Mouse (Mus musculus): ENCODE measurements around the gene Tas2r115.
"Not testable (repeated sequence)": the region's sequence is repeated elsewhere in the genome, so short reads cannot be mapped to it uniquely, and the experiment has no call there.

The Tas2r115 gene
- long read RNA-seq, experiment 1 = 0 reads
- long read RNA-seq, experiment 2 = 0 reads

DNA sequence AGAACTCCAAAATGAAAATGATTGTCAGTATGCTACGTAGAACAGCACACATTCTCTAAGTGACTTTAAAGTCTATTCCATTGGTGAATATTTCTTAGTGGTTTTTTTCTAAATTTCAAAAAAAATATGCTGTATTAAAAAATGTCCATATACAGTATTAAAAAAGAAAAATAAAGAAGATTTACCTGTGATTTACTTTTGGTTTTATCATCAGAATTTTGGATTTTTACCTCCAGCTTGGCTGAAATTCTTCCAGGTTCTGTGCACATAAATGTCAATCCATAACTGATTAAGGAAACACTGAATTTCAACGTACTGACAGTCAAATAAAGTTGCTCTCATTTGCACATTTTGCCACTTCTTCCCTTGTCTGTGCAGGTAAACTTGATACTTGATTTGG, at the start of gene Tas2r115:
Tas2r115 (minus strand) TSS at position 101 of the 400 bp plus-strand sequence.
- intact Hi-C loops (cut with DNase I) = no loop called here

DNA sequence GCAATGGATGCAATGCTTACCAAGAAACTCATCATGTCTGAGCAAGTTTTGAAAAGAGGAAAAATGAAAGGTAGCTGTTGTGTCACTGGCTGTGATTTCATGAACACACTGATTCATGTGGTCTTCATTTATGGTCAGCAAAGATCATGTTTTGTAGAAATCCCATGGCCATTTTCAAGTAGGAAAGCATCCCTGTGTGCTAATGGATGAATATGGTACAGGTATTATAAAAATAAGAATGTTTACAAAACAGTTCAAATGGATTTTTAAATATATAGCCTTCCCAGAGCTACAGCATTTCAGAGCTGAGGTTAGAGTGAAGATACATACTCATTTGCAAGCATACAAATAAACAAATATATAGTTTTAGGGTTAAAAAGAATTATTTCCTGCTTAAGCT, 40.2 kb upstream of the Tas2r115 start, which contains the start of gene Tas2r136:
Tas2r136 (minus strand) TSS at position 101 of the 400 bp plus-strand sequence.
- intact Hi-C loops (cut with DNase I) = no loop called here

DNA sequence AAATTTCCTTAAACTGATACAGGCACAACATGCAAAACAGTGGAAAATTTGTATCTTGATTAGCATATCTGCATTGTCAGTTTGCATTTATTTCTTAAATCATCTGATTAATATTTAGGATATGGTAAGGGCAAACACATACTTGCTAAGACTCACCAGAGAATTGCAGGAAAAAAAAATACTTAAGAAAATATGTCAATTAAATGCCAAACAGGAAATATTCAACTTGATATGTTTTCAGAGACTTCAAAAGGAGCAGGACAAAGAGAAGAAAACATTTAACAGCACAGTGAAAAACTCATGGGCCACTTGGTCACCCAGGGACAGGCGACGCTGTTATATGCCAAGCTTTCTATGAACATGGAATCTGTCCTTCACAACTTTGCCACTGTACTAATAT, 24.0 kb upstream of the Tas2r115 start, which contains the start of gene Tas2r102:
Tas2r102 (plus strand) TSS at position 301 of the 400 bp plus-strand sequence.
- intact Hi-C loops (cut with DNase I) = no loop called here

DNA sequence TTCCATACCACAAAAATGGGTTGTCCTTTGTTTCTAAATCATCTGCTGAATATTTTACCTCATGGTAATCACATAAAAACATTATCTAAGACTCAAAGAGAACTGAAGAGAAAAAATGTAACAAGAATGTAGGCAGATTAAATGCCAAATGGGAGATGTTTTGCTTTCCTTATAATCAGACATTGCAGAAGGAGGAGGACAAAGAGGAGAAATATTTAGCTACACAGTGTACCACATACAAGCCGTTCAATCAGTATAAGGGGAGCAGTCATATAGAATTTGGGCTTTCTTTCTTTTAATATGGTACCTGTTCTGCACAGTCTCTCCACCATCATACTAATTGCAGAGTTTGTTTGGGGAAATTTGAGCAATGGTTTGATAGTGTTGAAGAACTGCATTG, 16.6 kb upstream of the Tas2r115 start, which contains the start of gene Tas2r124:
Tas2r124 (plus strand) TSS at position 301 of the 400 bp plus-strand sequence.
- intact Hi-C loops (cut with DNase I) = no loop called here

DNA sequence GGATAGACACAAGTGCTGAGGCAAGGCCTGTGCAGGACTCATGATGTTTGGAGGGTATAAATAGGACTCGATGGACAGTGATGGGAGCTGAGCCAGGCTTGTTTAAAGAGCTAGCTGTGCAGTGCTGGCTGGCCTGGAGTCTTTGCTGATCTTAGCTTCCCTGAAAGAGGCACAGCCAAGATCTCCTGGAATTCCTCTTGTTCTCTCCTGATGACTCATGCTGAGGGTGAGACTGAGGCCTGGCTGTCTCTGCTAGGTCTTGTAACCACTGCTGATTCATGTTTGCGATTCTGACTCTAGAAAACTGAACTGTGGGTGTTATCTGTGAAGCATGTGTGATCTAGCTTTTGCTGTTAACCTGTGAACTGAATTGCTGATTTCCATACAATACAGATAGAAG, 12.4 kb upstream of the Tas2r115 start:
- intact Hi-C loops (cut with DNase I) = no loop called here

DNA sequence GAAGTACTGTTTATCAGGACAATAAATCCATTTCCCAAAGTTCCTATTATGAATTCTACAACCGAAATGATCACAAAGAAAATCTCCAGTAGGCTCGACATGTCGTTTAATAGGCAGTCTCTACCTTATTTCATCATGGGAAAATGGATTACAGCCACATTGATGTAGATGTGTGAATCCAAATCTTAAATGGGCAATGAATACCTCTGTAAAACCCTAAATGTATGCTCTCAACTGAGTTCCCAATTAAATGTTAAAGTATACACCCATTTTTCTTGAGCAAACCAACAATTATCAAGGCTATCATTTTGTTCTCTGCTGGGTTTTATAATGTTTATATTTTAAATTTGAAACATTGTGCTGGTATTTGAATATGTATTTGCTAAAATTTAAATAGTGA, 26.0 kb downstream of the Tas2r115 start, which contains the start of gene Tas2r122:
Tas2r122 (minus strand) TSS at position 101 of the 400 bp plus-strand sequence.
- intact Hi-C loops (cut with DNase I) = no loop called here

DNA sequence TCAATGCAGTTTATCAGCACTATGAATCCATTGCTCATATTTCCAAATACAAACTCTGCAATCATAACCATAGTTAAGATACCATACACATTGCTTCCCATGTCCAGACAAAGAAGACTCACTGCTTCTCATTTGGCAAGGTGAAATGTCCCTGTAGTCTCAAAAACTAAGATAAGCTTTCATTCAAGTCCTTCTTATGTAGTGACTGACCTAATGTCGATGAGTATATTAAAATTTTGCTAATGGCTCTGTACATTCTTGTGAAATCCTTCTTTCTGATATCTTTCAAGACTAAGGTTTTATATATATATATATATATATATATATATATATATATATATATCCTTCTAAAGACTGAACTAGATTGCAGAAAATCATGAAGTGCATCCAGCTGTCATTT, 36.9 kb downstream of the Tas2r115 start, which contains the start of gene Tas2r121:
Tas2r121 (minus strand) TSS at position 101 of the 400 bp plus-strand sequence.
- intact Hi-C loops (cut with DNase I) = no loop called here

DNA sequence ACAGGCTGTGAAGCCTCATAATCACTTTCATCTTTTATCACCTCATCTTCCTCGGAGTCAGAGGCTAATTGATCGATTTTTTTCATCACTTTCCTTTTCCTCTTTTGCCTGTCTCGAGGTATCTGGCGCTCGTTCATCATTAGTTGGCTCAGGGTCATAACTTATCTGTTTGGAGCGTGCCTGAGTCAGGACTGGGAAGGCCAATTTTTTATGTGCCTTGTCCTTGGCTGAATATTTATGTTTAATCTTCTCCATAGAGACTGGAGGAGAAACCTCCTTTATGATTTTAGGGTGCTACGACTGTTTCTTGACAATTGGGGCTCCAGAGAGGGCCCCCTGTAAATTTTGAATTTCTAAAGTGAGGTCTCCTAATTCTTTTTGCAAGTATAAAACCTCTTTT, 46.2 kb downstream of the Tas2r115 start:
- intact Hi-C loops (cut with DNase I) = not testable (repeated sequence)

Measured in adrenal gland (tissue).